ENCODE assay signal across 8 mouse cellular contexts in genomic region chr11:120951237-120951636, GRCm38 (mm10). TPM values are rescaled to one million over a fixed set of nuclear protein-coding genes. Genes with fewer than 3 reads are reported as not detected.
DNase-seq lines count a peak whose midpoint lies in the region; ATAC-seq and TF ChIP-seq lines count a peak whose summit lies in the region.

No protein-coding gene starts in this region.

- WGBS in lung, embryonic 15.5 days, result 26% methylated on average over 8 of the region's 8 CpGs
- WGBS in forebrain, embryonic 10.5 days, result 32% methylated on average over 8 of the region's 8 CpGs
- WGBS in intestine, postnatal 0 days, result 45% methylated on average over 8 of the region's 8 CpGs
- 26% methylated on average over 8 of the region's 8 CpGs for WGBS in neural tube, embryonic 14.5 days

- H3K4me1 ChIP-seq in lung, embryonic 15.5 days, result peaks cover 51% of the 10 kb centered on the region
- H3K4me1 ChIP-seq in forebrain, embryonic 10.5 days, result peaks cover 69% of the 10 kb centered on the region
- H3K4me1 ChIP-seq in intestine, postnatal 0 days (replicated peaks; ENCODE audit: control insufficient read depth, insufficient read depth, low read length), result peaks cover 18% of the 10 kb centered on the region
- H3K4me1 ChIP-seq in neural tube, embryonic 14.5 days (ENCODE audit: control insufficient read depth, insufficient read depth, low read length), result peaks cover 12% of the 10 kb centered on the region; the same call in 1 of the 2 replicates

- no peak; the same call in 1 of the 2 replicates for ATAC-seq in lung, embryonic 15.5 days (ENCODE audit: borderline replicate concordance, extremely low read depth, low FRiP score, low TSS enrichment)
- no peak for ATAC-seq in intestine, postnatal 0 days
- ATAC-seq in neural tube, embryonic 14.5 days (ENCODE audit: low read depth), result peak; percentile 19; the same call in 1 of the 2 replicates

- H3K27me3 ChIP-seq in lung, embryonic 15.5 days, result no peaks in the 10 kb centered on the region
- H3K27me3 ChIP-seq in forebrain, embryonic 10.5 days (ENCODE audit: poor library complexity, severe bottlenecking), result peaks cover 22% of the 10 kb centered on the region
- H3K27me3 ChIP-seq in intestine, postnatal 0 days (replicated peaks; ENCODE audit: control insufficient read depth, insufficient read depth, low read length), result no peaks in the 10 kb centered on the region
- H3K27me3 ChIP-seq in neural tube, embryonic 14.5 days (ENCODE audit: control insufficient read depth, insufficient read depth, low read length), result peaks cover 22% of the 10 kb centered on the region

- DNase-seq in lung, postnatal 10 days, result no peak
- no peak for DNase-seq in forebrain, embryonic 10.5 days (ENCODE audit: extremely low spot score, low spot score)
- DNase-seq in urinary bladder, adult 2 months (ENCODE audit: low spot score), result no peak
- no peak for DNase-seq in frontal cortex, postnatal 10 days (ENCODE audit: low spot score in 2 of 2)
- DNase-seq in testis, postnatal 10 days (ENCODE audit: low spot score), result no peak

- TF ChIP-seq CTCF in intestine, postnatal 0 days (IDR thresholded peaks at IDR 0.05; ENCODE audit: low read depth), result no peak

- H3K4me3 ChIP-seq in lung, embryonic 15.5 days, result peak overlapping the region; percentile 54
- peak overlapping the region; percentile 74 for H3K4me3 ChIP-seq in forebrain, embryonic 10.5 days
- H3K4me3 ChIP-seq in intestine, postnatal 0 days (ENCODE audit: low read depth, low read length), result peak overlapping the region; percentile 52
- H3K4me3 ChIP-seq in neural tube, embryonic 14.5 days (ENCODE audit: low read depth, low read length), result peak overlapping the region; percentile 36

- no peaks in the 10 kb centered on the region for H3K9me3 ChIP-seq in lung, embryonic 15.5 days
- no peaks in the 10 kb centered on the region for H3K9me3 ChIP-seq in forebrain, embryonic 10.5 days
- no peaks in the 10 kb centered on the region for H3K9me3 ChIP-seq in intestine, postnatal 0 days (ENCODE audit: control insufficient read depth)
- no peaks in the 10 kb centered on the region for H3K9me3 ChIP-seq in neural tube, embryonic 14.5 days (ENCODE audit: control insufficient read depth, low read length)

- no peak overlapping the region for H3K9ac ChIP-seq in lung, embryonic 15.5 days
- H3K9ac ChIP-seq in intestine, postnatal 0 days (ENCODE audit: low read depth, low read length), result no peak overlapping the region
- peak overlapping the region; percentile 21; the same call in 1 of the 2 replicates for H3K9ac ChIP-seq in neural tube, embryonic 14.5 days (replicated peaks; ENCODE audit: low read depth, low read length)

- peaks cover 6% of the 10 kb centered on the region; the same call in 1 of the 2 replicates for H3K36me3 ChIP-seq in lung, embryonic 15.5 days
- H3K36me3 ChIP-seq in forebrain, embryonic 10.5 days (replicated peaks), result peaks cover 45% of the 10 kb centered on the region
- H3K36me3 ChIP-seq in intestine, postnatal 0 days (ENCODE audit: control insufficient read depth, insufficient read depth), result peaks cover 8% of the 10 kb centered on the region; the same call in 1 of the 2 replicates
- no peaks in the 10 kb centered on the region for H3K36me3 ChIP-seq in neural tube, embryonic 14.5 days (ENCODE audit: control insufficient read depth, insufficient read depth, low read length)

- peak overlapping the region; percentile 30 for H3K27ac ChIP-seq in lung, embryonic 15.5 days
- peak overlapping the region; percentile 94 for H3K27ac ChIP-seq in forebrain, embryonic 10.5 days
- H3K27ac ChIP-seq in intestine, postnatal 0 days (ENCODE audit: low read depth, low read length), result no peak overlapping the region
- H3K27ac ChIP-seq in neural tube, embryonic 14.5 days (ENCODE audit: low read depth, low read length), result peak overlapping the region; percentile 44; the same call in 1 of the 2 replicates

- peak overlapping the region; percentile 87 for H3K4me2 ChIP-seq in lung, embryonic 15.5 days
- H3K4me2 ChIP-seq in intestine, postnatal 0 days (replicated peaks; ENCODE audit: low read depth), result peak overlapping the region; percentile 90
- H3K4me2 ChIP-seq in neural tube, embryonic 14.5 days (ENCODE audit: low read depth, low read length), result peak overlapping the region; percentile 62

RNA-seq across cellular contexts. Expression of gene Slc16a3, which starts 3.0 kb away (rescaled TPM):
- 67.1 and 73.0 TPM in 2 replicates for polyA plus RNA-seq in lung, embryonic 15.5 days (2015; fragmentation: Nextera tagmentation; extraction: Ambion mirVana)
- 147 and 194 TPM in 2 replicates for polyA plus RNA-seq in forebrain, embryonic 10.5 days (2016; fragmentation: Nextera tagmentation; extraction: Ambion mirVana)
- polyA plus RNA-seq in intestine, postnatal 0 days (2015; fragmentation: Nextera tagmentation; extraction: Ambion mirVana), result 7.2 and 8.0 TPM in 2 replicates
- 2.9 and 4.6 TPM in 2 replicates for polyA plus RNA-seq in neural tube, embryonic 14.5 days (2014; fragmentation: Nextera tagmentation; extraction: Ambion mirVana)
- polyA plus RNA-seq in urinary bladder, adult 2 months (2012; rRNA removed), result 16.5 and 17.3 TPM in 2 replicates

RNA-seq across cellular contexts. Expression of gene Ccdc57, which starts 18.6 kb away (rescaled TPM):
- polyA plus RNA-seq in lung, embryonic 15.5 days (2015; fragmentation: Nextera tagmentation; extraction: Ambion mirVana), result 6.6 and 6.8 TPM in 2 replicates
- polyA plus RNA-seq in forebrain, embryonic 10.5 days (2016; fragmentation: Nextera tagmentation; extraction: Ambion mirVana), result 7.9 and 8.6 TPM in 2 replicates
- 1.1 and 1.3 TPM in 2 replicates for polyA plus RNA-seq in intestine, postnatal 0 days (2015; fragmentation: Nextera tagmentation; extraction: Ambion mirVana)
- polyA plus RNA-seq in neural tube, embryonic 14.5 days (2014; fragmentation: Nextera tagmentation; extraction: Ambion mirVana), result 6.1 and 6.7 TPM in 2 replicates
- polyA plus RNA-seq in urinary bladder, adult 2 months (2012; rRNA removed), result 3.8 and 4.1 TPM in 2 replicates

RNA-seq across cellular contexts. Expression of gene Csnk1d, which starts 39.9 kb away (rescaled TPM):
- polyA plus RNA-seq in lung, embryonic 15.5 days (2015; fragmentation: Nextera tagmentation; extraction: Ambion mirVana), result 132 and 133 TPM in 2 replicates
- polyA plus RNA-seq in forebrain, embryonic 10.5 days (2016; fragmentation: Nextera tagmentation; extraction: Ambion mirVana), result 120 and 123 TPM in 2 replicates
- polyA plus RNA-seq in intestine, postnatal 0 days (2015; fragmentation: Nextera tagmentation; extraction: Ambion mirVana), result 62.0 and 65.6 TPM in 2 replicates
- polyA plus RNA-seq in neural tube, embryonic 14.5 days (2014; fragmentation: Nextera tagmentation; extraction: Ambion mirVana), result 57.8 and 81.1 TPM in 2 replicates
- 106 and 110 TPM in 2 replicates for polyA plus RNA-seq in urinary bladder, adult 2 months (2012; rRNA removed)
